Mouse (Mus musculus): Measurements from ENCODE around the gene Asrgl1.

DNA sequence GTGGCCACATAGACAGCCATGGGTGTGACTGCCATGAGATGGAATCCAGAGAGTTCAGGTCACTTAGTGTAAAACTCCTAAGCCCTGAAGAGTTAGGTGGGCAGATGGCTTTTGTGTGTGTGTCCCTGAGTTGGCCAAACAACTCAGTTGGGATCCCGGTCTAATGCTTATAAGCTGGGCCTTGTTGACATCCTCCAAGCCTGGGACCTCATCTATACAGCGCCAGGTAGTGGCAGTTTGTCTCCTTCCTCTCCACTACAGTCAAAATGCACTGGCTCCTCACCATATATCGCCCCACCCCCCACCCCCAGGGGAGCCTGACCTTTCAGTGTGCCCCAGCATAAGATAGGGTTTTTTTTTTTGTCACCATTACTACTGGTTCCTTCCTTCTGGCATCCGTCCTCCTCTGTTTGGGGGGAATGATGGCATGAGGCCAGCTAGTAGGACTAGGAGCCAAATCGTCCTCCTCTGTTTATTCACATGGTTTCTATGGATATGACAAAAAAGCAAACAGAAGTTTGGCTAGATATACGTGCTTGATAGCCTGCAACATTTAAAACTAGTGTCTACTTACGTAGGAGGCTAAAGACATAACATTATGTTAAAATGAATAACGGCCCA lies 65.6 kb downstream of the Asrgl1 start:
- TF ChIP-seq CTCF (IDR thresholded peaks at IDR 0.05; ENCODE audit: low read depth), result no peak
- no peak for TF ChIP-seq EP300 (IDR thresholded peaks at IDR 0.05; ENCODE audit: low read depth)

All from heart, postnatal 0 days (tissue).